Mouse (Mus musculus) yolk sac, embryonic 10.5 days (tissue): Measurements from ENCODE around the gene Atp1b2.
A peak's percentile ranks its signal among the peaks of the same experiment; 100 is the strongest.

Experiments used
- DNase-seq: peaks from one replicate; pipeline ENCODE4 v3.0.0-alpha.2; 2017; ENCODE audit warnings: low spot score

The Atp1b2 gene

GRCm38 (mm10) chr11:69606832-69607231, 1.1 kb upstream of the Atp1b2 start:
- DNase-seq: no peak

- DNase-seq: no peak
Observed at GRCm38 (mm10) chr11:69606491-69606795, 701 bp upstream of the Atp1b2 start.

GRCm38 (mm10) chr11:69604795-69605664, 712 bp downstream of the Atp1b2 start:
- no peak for DNase-seq

- no peak for DNase-seq
Observed at GRCm38 (mm10) chr11:69604347-69604746, 1.4 kb downstream of the Atp1b2 start.

GRCm38 (mm10) chr11:69603516-69603915, 2.2 kb downstream of the Atp1b2 start:
- no peak for DNase-seq

GRCm38 (mm10) chr11:69601768-69602167, 4.0 kb downstream of the Atp1b2 start:
- DNase-seq: no peak

GRCm38 (mm10) chr11:69600098-69600497, 5.6 kb downstream of the Atp1b2 start:
- DNase-seq: no peak

- DNase-seq: no peak
Observed at GRCm38 (mm10) chr11:69599436-69599835, 6.3 kb downstream of the Atp1b2 start.

- no peak for DNase-seq
Observed at GRCm38 (mm10) chr11:69594853-69595252, 10.9 kb downstream of the Atp1b2 start.

- DNase-seq: no peak
Observed at GRCm38 (mm10) chr11:69592799-69593198, 12.9 kb downstream of the Atp1b2 start.

GRCm38 (mm10) chr11:69591899-69592637, 13.7 kb downstream of the Atp1b2 start:
- DNase-seq: no peak

- no peak for DNase-seq
Observed at GRCm38 (mm10) chr11:69591424-69591823, 14.3 kb downstream of the Atp1b2 start.

GRCm38 (mm10) chr11:69590622-69591021, 15.1 kb downstream of the Atp1b2 start:
- DNase-seq: no peak

GRCm38 (mm10) chr11:69589207-69589834, 16.4 kb downstream of the Atp1b2 start:
- DNase-seq: no peak

- DNase-seq: no peak
Observed at GRCm38 (mm10) chr11:69585718-69586325, 19.9 kb downstream of the Atp1b2 start.

GRCm38 (mm10) chr11:69584937-69585336, 20.8 kb downstream of the Atp1b2 start:
- DNase-seq: no peak

- no peak for DNase-seq
Observed at GRCm38 (mm10) chr11:69584008-69584407, 21.7 kb downstream of the Atp1b2 start.

GRCm38 (mm10) chr11:69582230-69582805, 23.4 kb downstream of the Atp1b2 start:
- no peak for DNase-seq

GRCm38 (mm10) chr11:69581814-69582213, 23.9 kb downstream of the Atp1b2 start:
- DNase-seq: no peak

GRCm38 (mm10) chr11:69581147-69581688, 24.5 kb downstream of the Atp1b2 start:
- peak; percentile 95 for DNase-seq

GRCm38 (mm10) chr11:69580572-69581146, 25.1 kb downstream of the Atp1b2 start:
- DNase-seq: peak; percentile 48
